9 mouse cellular contexts compared by ENCODE assay signal in the genomic region with DNA sequence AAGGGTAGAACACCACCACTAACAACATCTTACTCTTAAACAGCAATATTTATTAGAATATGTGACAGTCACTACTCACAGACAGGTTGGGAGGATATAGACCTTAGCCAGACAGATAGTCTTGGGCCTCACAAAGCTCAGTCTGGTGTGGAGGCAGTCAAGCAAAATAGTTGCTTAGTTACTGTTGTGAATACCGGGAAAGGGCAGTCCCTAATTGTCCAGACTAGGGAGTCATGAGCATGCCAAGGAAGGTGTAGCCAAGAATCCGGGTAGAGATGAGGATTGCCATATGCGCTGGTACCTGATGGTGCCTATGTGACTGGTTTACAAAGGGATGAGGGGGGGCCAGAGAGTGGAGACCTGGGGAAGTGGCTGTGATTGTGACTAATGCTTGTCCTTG. TPM values are rescaled to one million over a fixed set of nuclear protein-coding genes. Genes with fewer than 3 reads are reported as not detected.
DNase-seq lines count a peak whose midpoint lies in the region; ATAC-seq lines count a peak whose summit lies in the region.
"Had no signal": no experiment of that assay in that cellular context is flagged by ENCODE, and none has a peak within 500 bp of the region (broad histone marks: within the 10 kb centered on the region; RNA-seq: fewer than 3 reads in every experiment).

No protein-coding gene starts in this region.

- peak; percentile 45 for DNase-seq in adrenal gland, adult 2 months
- no peak for DNase-seq in adrenal gland, postnatal 4 days (ENCODE audit: low spot score in 2 of 2)
- DNase-seq in 416B (ENCODE audit: low read depth), result peak; percentile 19
- DNase-seq in forebrain, embryonic 10.5 days (ENCODE audit: extremely low spot score, low spot score), result no peak
- no peak for DNase-seq in right cerebral cortex, adult 2 months (ENCODE audit: low spot score in 2 of 2)
- DNase-seq in thymus, postnatal 36 days, result no peak

- 52% methylated on average over 3 of the region's 3 CpGs for WGBS in forebrain, embryonic 10.5 days
- 35% methylated on average over 3 of the region's 3 CpGs for WGBS in kidney, embryonic 16.5 days
- WGBS in neural tube, embryonic 15.5 days, result 38% methylated on average over 3 of the region's 3 CpGs

- peak overlapping the region; percentile 77 for H3K4me3 ChIP-seq in forebrain, embryonic 10.5 days
- H3K4me3 ChIP-seq in kidney, embryonic 16.5 days (ENCODE audit: low read length), result peak overlapping the region; percentile 95
- H3K4me3 ChIP-seq in neural tube, embryonic 15.5 days (replicated peaks), result peak overlapping the region; percentile 98

- H3K27ac ChIP-seq in forebrain, embryonic 10.5 days, result peak overlapping the region; percentile 89
- peak overlapping the region; percentile 78 for H3K27ac ChIP-seq in kidney, embryonic 16.5 days (ENCODE audit: low read length)
- peak overlapping the region; percentile 77 for H3K27ac ChIP-seq in neural tube, embryonic 15.5 days (replicated peaks)

- H3K36me3 ChIP-seq in forebrain, embryonic 10.5 days (replicated peaks), result peaks cover 33% of the 10 kb centered on the region
- peaks cover 20% of the 10 kb centered on the region for H3K36me3 ChIP-seq in kidney, embryonic 16.5 days (ENCODE audit: insufficient read depth, low read length)
- H3K36me3 ChIP-seq in neural tube, embryonic 15.5 days, result peaks cover 34% of the 10 kb centered on the region

- H3K9me3 ChIP-seq in forebrain, embryonic 10.5 days, result no peaks in the 10 kb centered on the region
- H3K9me3 ChIP-seq in kidney, embryonic 16.5 days (ENCODE audit: low read length), result no peaks in the 10 kb centered on the region
- H3K9me3 ChIP-seq in neural tube, embryonic 15.5 days (replicated peaks), result no peaks in the 10 kb centered on the region

- H3K9ac ChIP-seq in kidney, embryonic 16.5 days (replicated peaks; ENCODE audit: low read length), result peak overlapping the region; percentile 82
- H3K9ac ChIP-seq in neural tube, embryonic 15.5 days (replicated peaks), result peak overlapping the region; percentile 84

- H3K4me2 ChIP-seq in kidney, embryonic 16.5 days (replicated peaks; ENCODE audit: low read depth, low read length), result peak overlapping the region; percentile 85
- peak overlapping the region; percentile 81 for H3K4me2 ChIP-seq in neural tube, embryonic 15.5 days

- no peaks in the 10 kb centered on the region for H3K27me3 ChIP-seq in forebrain, embryonic 10.5 days (ENCODE audit: poor library complexity, severe bottlenecking)
- H3K27me3 ChIP-seq in kidney, embryonic 16.5 days (ENCODE audit: insufficient read depth, low read length), result no peaks in the 10 kb centered on the region
- no peaks in the 10 kb centered on the region for H3K27me3 ChIP-seq in neural tube, embryonic 15.5 days (replicated peaks)

- ATAC-seq in kidney, embryonic 16.5 days (ENCODE audit: low FRiP score, low TSS enrichment), result no peak
- ATAC-seq in neural tube, embryonic 15.5 days (ENCODE audit: low FRiP score), result no peak

- peaks cover 17% of the 10 kb centered on the region for H3K4me1 ChIP-seq in forebrain, embryonic 10.5 days
- H3K4me1 ChIP-seq in kidney, embryonic 16.5 days (ENCODE audit: insufficient read depth, low read length), result peaks cover 14% of the 10 kb centered on the region
- peaks cover 16% of the 10 kb centered on the region for H3K4me1 ChIP-seq in neural tube, embryonic 15.5 days

RNA-seq across cellular contexts. Expression of gene Bsdc1, which starts 0.7 kb away (rescaled TPM):
- total RNA-seq in adrenal gland, adult 2 months (2021), result 10 to 100 TPM; 72.1 to 72.4 TPM
- polyA plus RNA-seq in adrenal gland, adult 2 months (2012; rRNA removed), result 15.1 and 18.8 TPM in 2 replicates
- 10 to 100 TPM; 55.4 TPM for total RNA-seq in adrenal gland, postnatal 4 days (2021)
- polyA plus RNA-seq in forebrain, embryonic 10.5 days (2016; fragmentation: Nextera tagmentation; extraction: Ambion mirVana), result 18.0 and 19.5 TPM in 2 replicates
- 31.8 and 33.6 TPM in 2 replicates for polyA plus RNA-seq in kidney, embryonic 16.5 days (2015; fragmentation: Nextera tagmentation; extraction: Ambion mirVana)
- polyA plus RNA-seq in neural tube, embryonic 15.5 days (2015; fragmentation: Nextera tagmentation; extraction: Ambion mirVana), result 32.7 and 34.0 TPM in 2 replicates

RNA-seq across cellular contexts. Expression of gene Zbtb8b, which starts 21.5 kb away (rescaled TPM):
- total RNA-seq in adrenal gland, adult 2 months (2021), result under 1 TPM; 0.12 to 0.35 TPM
- 0.07 TPM in 1 of 2 replicates, not detected in the other for polyA plus RNA-seq in adrenal gland, adult 2 months (2012; rRNA removed)
- total RNA-seq in adrenal gland, postnatal 4 days (2021), result 1 to 10 TPM; 1.1 TPM
- polyA plus RNA-seq in forebrain, embryonic 10.5 days (2016; fragmentation: Nextera tagmentation; extraction: Ambion mirVana), result 1.4 and 2.2 TPM in 2 replicates
- 5.7 and 5.8 TPM in 2 replicates for polyA plus RNA-seq in kidney, embryonic 16.5 days (2015; fragmentation: Nextera tagmentation; extraction: Ambion mirVana)
- 14.2 and 15.8 TPM in 2 replicates for polyA plus RNA-seq in neural tube, embryonic 15.5 days (2015; fragmentation: Nextera tagmentation; extraction: Ambion mirVana)

RNA-seq across cellular contexts. Expression of gene Tssk3, which starts 28.7 kb away (rescaled TPM):
- total RNA-seq in adrenal gland, adult 2 months (2021), result not detected
- not detected in 2 replicates for polyA plus RNA-seq in adrenal gland, adult 2 months (2012; rRNA removed)
- total RNA-seq in adrenal gland, postnatal 4 days (2021), result not detected
- not detected in 2 replicates for polyA plus RNA-seq in forebrain, embryonic 10.5 days (2016; fragmentation: Nextera tagmentation; extraction: Ambion mirVana)
- polyA plus RNA-seq in kidney, embryonic 16.5 days (2015; fragmentation: Nextera tagmentation; extraction: Ambion mirVana), result not detected in 2 replicates
- 0.19 and 0.27 TPM in 2 replicates for polyA plus RNA-seq in neural tube, embryonic 15.5 days (2015; fragmentation: Nextera tagmentation; extraction: Ambion mirVana)
- total RNA-seq: heart, adult 18-20 months had no signal

RNA-seq across cellular contexts. Expression of gene Fam229a, which starts 28.9 kb away (rescaled TPM):
- not detected for total RNA-seq in adrenal gland, adult 2 months (2021)
- polyA plus RNA-seq in adrenal gland, adult 2 months (2012; rRNA removed), result 1.0 and 2.1 TPM in 2 replicates
- total RNA-seq in adrenal gland, postnatal 4 days (2021), result not detected
- polyA plus RNA-seq in forebrain, embryonic 10.5 days (2016; fragmentation: Nextera tagmentation; extraction: Ambion mirVana), result not detected in 2 replicates
- polyA plus RNA-seq in kidney, embryonic 16.5 days (2015; fragmentation: Nextera tagmentation; extraction: Ambion mirVana), result 0.35 TPM in 1 of 2 replicates, not detected in the other
- polyA plus RNA-seq in neural tube, embryonic 15.5 days (2015; fragmentation: Nextera tagmentation; extraction: Ambion mirVana), result 0.38 and 0.93 TPM in 2 replicates

RNA-seq across cellular contexts. Expression of gene Marcksl1, which starts 51.3 kb away (rescaled TPM):
- 10 to 100 TPM; 39.8 to 46.4 TPM for total RNA-seq in adrenal gland, adult 2 months (2021)
- 48.8 and 67.4 TPM in 2 replicates for polyA plus RNA-seq in adrenal gland, adult 2 months (2012; rRNA removed)
- total RNA-seq in adrenal gland, postnatal 4 days (2021), result 100 to 1,000 TPM; 157 to 183 TPM
- polyA plus RNA-seq in forebrain, embryonic 10.5 days (2016; fragmentation: Nextera tagmentation; extraction: Ambion mirVana), result 1,441 and 1,446 TPM in 2 replicates
- 761 and 859 TPM in 2 replicates for polyA plus RNA-seq in kidney, embryonic 16.5 days (2015; fragmentation: Nextera tagmentation; extraction: Ambion mirVana)
- 1,442 and 1,675 TPM in 2 replicates for polyA plus RNA-seq in neural tube, embryonic 15.5 days (2015; fragmentation: Nextera tagmentation; extraction: Ambion mirVana)

Comparison
In these comparisons a context has a peak if more than half of its experiments do, and no peak if none do; other contexts are left out.
1. DNase-seq: peak in adrenal gland, adult 2 months (single experiment) and 416B (single experiment); none in adrenal gland, postnatal 4 days (0 of 2), forebrain, embryonic 10.5 days (single experiment), right cerebral cortex, adult 2 months (0 of 2) and thymus, postnatal 36 days (0 of 2).
2. Peak in every context shown above with its lines, with median percentiles within 50 percentile points of each other: H3K27ac ChIP-seq and H3K4me3 ChIP-seq.